Mouse (Mus musculus): ENCODE data around the gene Acap1. TPM values are rescaled to one million over a fixed set of nuclear protein-coding genes. Genes with fewer than 3 reads are reported as not detected.

Gene Acap1
- polyA plus RNA-seq, 1 experiment from 2014 or later = 5.9 TPM

- peak within 1 kb of the TSS; percentile 40 for H3K4me3 ChIP-seq (replicated peaks)
- peak; percentile 90 for ATAC-seq
- no peaks in the 10 kb centered on the region for H3K9me3 ChIP-seq
- H3K9ac ChIP-seq = peak within 1 kb of the TSS; percentile 47
- H3K27ac ChIP-seq = peak within 1 kb of the TSS; percentile 79
- no peaks in the 10 kb centered on the region for H3K4me1 ChIP-seq (replicated peaks)
- 14% methylated on average over 30 of the region's 30 CpGs for WGBS
- peaks cover 10% of the 10 kb centered on the region for H3K27me3 ChIP-seq (replicated peaks)
- peak within 1 kb of the TSS; percentile 44 for H3K4me2 ChIP-seq (replicated peaks)
- H3K36me3 ChIP-seq = no peaks in the 10 kb centered on the region
Observed at GRCm38 (mm10) chr11:69858113-69858998, 37.0 kb downstream of the Acap1 start, which contains the start of gene Tnk1. Gene Tnk1, minus strand, starts transcription at chr11:69858730.

GRCm38 (mm10) chr11:69855347-69855746 lies 40.0 kb downstream of the Acap1 start:
- WGBS = 36% methylated on average over 16 of the region's 16 CpGs
- Histone ChIP-seq H3K4me1 (replicated peaks) (no peaks in the 10 kb centered on the region), H3K4me2 (replicated peaks) (0 out of 2 replicates have a peak overlapping the region, but pooled peaks have one; percentile 20), H3K27me3 (replicated peaks) (peaks cover 10% of the 10 kb centered on the region), H3K36me3 (peaks cover 22% of the 10 kb centered on the region), H3K27ac (no peak overlapping the region), H3K4me3 (replicated peaks) (no peak overlapping the region), H3K9me3 (no peaks in the 10 kb centered on the region), H3K9ac (no peak overlapping the region)
- no peak for ATAC-seq

- Histone ChIP-seq H3K27ac (no peak overlapping the region), H3K4me3 (replicated peaks) (no peak overlapping the region), H3K9ac (no peak overlapping the region), H3K36me3 (peaks cover 28% of the 10 kb centered on the region), H3K4me2 (replicated peaks) (no peak overlapping the region), H3K9me3 (no peaks in the 10 kb centered on the region), H3K4me1 (replicated peaks) (no peaks in the 10 kb centered on the region), H3K27me3 (replicated peaks) (peaks cover 10% of the 10 kb centered on the region)
- 82% methylated on average over 10 of the region's 10 CpGs for WGBS
- ATAC-seq = no peak
Observed at GRCm38 (mm10) chr11:69854680-69855079, 40.7 kb downstream of the Acap1 start.

- Histone ChIP-seq H3K27ac (no peak overlapping the region), H3K36me3 (peaks cover 33% of the 10 kb centered on the region)
- 55% methylated on average over 7 of the region's 7 CpGs for WGBS
Observed at GRCm38 (mm10) chr11:69853994-69854393, 41.3 kb downstream of the Acap1 start.

GRCm38 (mm10) chr11:69850754-69851153 lies 44.6 kb downstream of the Acap1 start:
- Histone ChIP-seq H3K4me1 (replicated peaks) (peaks cover 15% of the 10 kb centered on the region), H3K27ac (no peak overlapping the region), H3K9me3 (no peaks in the 10 kb centered on the region), H3K4me3 (replicated peaks) (no peak overlapping the region), H3K9ac (no peak overlapping the region), H3K4me2 (replicated peaks) (no peak overlapping the region), H3K36me3 (peaks cover 33% of the 10 kb centered on the region), H3K27me3 (replicated peaks) (no peaks in the 10 kb centered on the region)
- no peak for ATAC-seq
- 72% methylated on average over 8 of the region's 8 CpGs for WGBS

More at GRCm38 (mm10) chr11:69853994-69854393, 41.3 kb downstream of the Acap1 start:
- Histone ChIP-seq H3K9me3 (no peaks in the 10 kb centered on the region), H3K9ac (no peak overlapping the region), H3K4me1 (replicated peaks) (no peaks in the 10 kb centered on the region), H3K4me3 (replicated peaks) (no peak overlapping the region), H3K27me3 (replicated peaks) (peaks cover 10% of the 10 kb centered on the region), H3K4me2 (replicated peaks) (no peak overlapping the region)
- ATAC-seq = peak; percentile 67

GRCm38 (mm10) chr11:69849884-69850283 lies 45.5 kb downstream of the Acap1 start:
- peaks cover 33% of the 10 kb centered on the region for H3K36me3 ChIP-seq
- H3K4me1 ChIP-seq (replicated peaks) = peaks cover 18% of the 10 kb centered on the region
- ATAC-seq = no peak
- no peaks in the 10 kb centered on the region for H3K27me3 ChIP-seq (replicated peaks)
- H3K9ac ChIP-seq = no peak overlapping the region
- H3K27ac ChIP-seq = no peak overlapping the region
- no peaks in the 10 kb centered on the region for H3K9me3 ChIP-seq
- no peak overlapping the region for H3K4me2 ChIP-seq (replicated peaks)
- no peak overlapping the region for H3K4me3 ChIP-seq (replicated peaks)
- WGBS = 88% methylated on average over 15 of the region's 15 CpGs

GRCm38 (mm10) chr11:69849128-69849527 lies 46.2 kb downstream of the Acap1 start:
- Histone ChIP-seq H3K4me2 (replicated peaks) (no peak overlapping the region), H3K36me3 (peaks cover 33% of the 10 kb centered on the region), H3K9ac (no peak overlapping the region), H3K27me3 (replicated peaks) (no peaks in the 10 kb centered on the region), H3K9me3 (no peaks in the 10 kb centered on the region), H3K4me1 (replicated peaks) (peaks cover 18% of the 10 kb centered on the region), H3K4me3 (replicated peaks) (no peak overlapping the region), H3K27ac (no peak overlapping the region)
- no peak for ATAC-seq
- WGBS = 84% methylated on average over 9 of the region's 9 CpGs

- H3K27me3 ChIP-seq (replicated peaks) = no peaks in the 10 kb centered on the region
- H3K4me3 ChIP-seq (replicated peaks) = peak overlapping the region; percentile 70; the same call in 1 of the 2 replicates
- peaks cover 33% of the 10 kb centered on the region for H3K36me3 ChIP-seq
- no peak overlapping the region for H3K9ac ChIP-seq
- 98% methylated on average over 6 of the region's 6 CpGs for WGBS
- ATAC-seq = no peak
- H3K4me1 ChIP-seq (replicated peaks) = peaks cover 18% of the 10 kb centered on the region
- peak overlapping the region; percentile 90 for H3K4me2 ChIP-seq (replicated peaks)
- no peaks in the 10 kb centered on the region for H3K9me3 ChIP-seq
- H3K27ac ChIP-seq = no peak overlapping the region
Observed at GRCm38 (mm10) chr11:69848021-69848420, 47.3 kb downstream of the Acap1 start.

- H3K4me3 ChIP-seq (replicated peaks) = peak overlapping the region; percentile 70
- 7% methylated on average over 37 of the region's 37 CpGs for WGBS
- peak; percentile 67 for ATAC-seq
Observed at GRCm38 (mm10) chr11:69846738-69847688, 48.3 kb downstream of the Acap1 start.

GRCm38 (mm10) chr11:69846198-69846680 lies 49.1 kb downstream of the Acap1 start, which contains the start of gene Plscr3:
Gene Plscr3, plus strand, starts transcription at chr11:69846376.
- Histone ChIP-seq H3K27ac (peak within 1 kb of the TSS; percentile 94), H3K4me2 (replicated peaks) (peak within 1 kb of the TSS; percentile 90), H3K9me3 (no peaks in the 10 kb centered on the region), H3K4me1 (replicated peaks) (peaks cover 18% of the 10 kb centered on the region), H3K27me3 (replicated peaks) (no peaks in the 10 kb centered on the region), H3K4me3 (replicated peaks) (peak within 1 kb of the TSS; percentile 70), H3K9ac (peak within 1 kb of the TSS; percentile 75), H3K36me3 (peaks cover 19% of the 10 kb centered on the region)
- ATAC-seq = peak; percentile 96
- under 1% methylated on average over 38 of the region's 38 CpGs for WGBS

More at GRCm38 (mm10) chr11:69846738-69847688, 48.3 kb downstream of the Acap1 start:
- Histone ChIP-seq H3K36me3 (peaks cover 27% of the 10 kb centered on the region), H3K27me3 (replicated peaks) (no peaks in the 10 kb centered on the region), H3K4me1 (replicated peaks) (peaks cover 18% of the 10 kb centered on the region), H3K9me3 (no peaks in the 10 kb centered on the region), H3K27ac (peak overlapping the region; percentile 94), H3K9ac (peak overlapping the region; percentile 75), H3K4me2 (replicated peaks) (peak overlapping the region; percentile 90)

- Histone ChIP-seq H3K27me3 (replicated peaks) (no peaks in the 10 kb centered on the region), H3K4me1 (replicated peaks) (peaks cover 36% of the 10 kb centered on the region), H3K36me3 (no peaks in the 10 kb centered on the region), H3K4me2 (replicated peaks) (peak overlapping the region; percentile 92), H3K27ac (peak overlapping the region; percentile 86), H3K9me3 (no peaks in the 10 kb centered on the region), H3K4me3 (replicated peaks) (peak overlapping the region; percentile 71), H3K9ac (peak overlapping the region; percentile 72)
- no peak for ATAC-seq
- WGBS = 0% methylated on average over 7 of the region's 7 CpGs
Observed at GRCm38 (mm10) chr11:69838714-69839104, 56.6 kb downstream of the Acap1 start.

Data from intestine, embryonic 15.5 days (tissue).